21 mouse cellular contexts compared by ENCODE assay signal in the genomic region with DNA sequence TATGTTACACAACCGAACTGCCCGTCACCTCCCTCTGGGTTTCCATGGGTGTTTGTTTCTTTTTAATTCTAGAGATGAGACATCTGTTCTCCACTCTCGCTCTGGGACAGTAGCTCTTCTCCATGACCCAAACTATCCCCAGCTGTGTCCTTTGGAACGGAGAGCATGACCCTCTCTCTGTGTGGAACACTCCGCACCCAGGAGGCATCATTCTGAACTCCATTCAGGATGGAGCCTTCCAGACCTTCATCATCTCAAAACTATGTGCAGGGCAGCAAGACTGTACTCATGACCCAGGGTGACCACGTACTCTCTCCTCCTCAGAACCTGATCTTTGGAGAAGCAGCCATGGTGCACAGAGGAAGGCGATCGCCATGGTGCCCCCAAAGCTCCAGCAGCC.
DNase-seq lines count a peak whose midpoint lies in the region; ATAC-seq and TF ChIP-seq lines count a peak whose summit lies in the region.
"Had no signal": no experiment of that assay in that cellular context is flagged by ENCODE, and none has a peak within 500 bp of the region (broad histone marks: within the 10 kb centered on the region; RNA-seq: fewer than 3 reads in every experiment).

No protein-coding gene starts in this region.

- H3K9me3 ChIP-seq in lung, postnatal 0 days (ENCODE audit: low read length) = no peaks in the 10 kb centered on the region
- H3K9me3 ChIP-seq in hindbrain, postnatal 0 days (ENCODE audit: low read length) = no peaks in the 10 kb centered on the region
- H3K9me3 ChIP-seq: embryonic facial prominence, embryonic 13.5 days; midbrain, embryonic 12.5 days; neural tube, embryonic 12.5 days had no signal

- H3K4me3 ChIP-seq in gastrocnemius, adult 2 months = no peak overlapping the region
- no peak overlapping the region for H3K4me3 ChIP-seq in lung, postnatal 0 days (ENCODE audit: low read depth, low read length)
- no peak overlapping the region for H3K4me3 ChIP-seq in hindbrain, postnatal 0 days (ENCODE audit: low read length)
- H3K4me3 ChIP-seq: embryonic facial prominence, embryonic 13.5 days; midbrain, embryonic 12.5 days; neural tube, embryonic 12.5 days had no signal

- no peak overlapping the region for H3K4me2 ChIP-seq in lung, postnatal 0 days (replicated peaks; ENCODE audit: low read depth, low read length)
- H3K4me2 ChIP-seq in hindbrain, postnatal 0 days (ENCODE audit: low read depth, low read length) = no peak overlapping the region
- H3K4me2 ChIP-seq: embryonic facial prominence, embryonic 13.5 days; liver, embryonic 11.5 days; midbrain, embryonic 12.5 days; neural tube, embryonic 12.5 days had no signal

- peak overlapping the region; percentile 80 for H3K27ac ChIP-seq in gastrocnemius, adult 2 months
- H3K27ac ChIP-seq in lung, postnatal 0 days (ENCODE audit: low read length) = no peak overlapping the region
- no peak overlapping the region for H3K27ac ChIP-seq in hindbrain, postnatal 0 days
- H3K27ac ChIP-seq: embryonic facial prominence, embryonic 13.5 days; kidney, postnatal 0 days; midbrain, embryonic 12.5 days; neural tube, embryonic 12.5 days had no signal

- no peak for TF ChIP-seq CTCF in gastrocnemius, adult 2 months (IDR thresholded peaks at IDR 0.05)
- TF ChIP-seq CTCF in lung, postnatal 0 days (IDR thresholded peaks at IDR 0.05) = no peak
- no peak for TF ChIP-seq CTCF in hindbrain, postnatal 0 days (IDR thresholded peaks at IDR 0.05; ENCODE audit: low read depth)

- H3K36me3 ChIP-seq in lung, postnatal 0 days (ENCODE audit: insufficient read depth, low read length) = no peaks in the 10 kb centered on the region
- no peaks in the 10 kb centered on the region for H3K36me3 ChIP-seq in hindbrain, postnatal 0 days (ENCODE audit: insufficient read depth, low read length)
- H3K36me3 ChIP-seq: embryonic facial prominence, embryonic 13.5 days; G1E; midbrain, embryonic 12.5 days; neural tube, embryonic 12.5 days had no signal

- H3K4me1 ChIP-seq in lung, postnatal 0 days (ENCODE audit: insufficient read depth, low read depth, low read length) = no peaks in the 10 kb centered on the region
- H3K4me1 ChIP-seq in hindbrain, postnatal 0 days (ENCODE audit: insufficient read depth, low read length) = no peaks in the 10 kb centered on the region

- H3K9ac ChIP-seq in lung, postnatal 0 days (replicated peaks; ENCODE audit: low read depth) = no peak overlapping the region
- no peak overlapping the region for H3K9ac ChIP-seq in hindbrain, postnatal 0 days (replicated peaks; ENCODE audit: low read length)
- H3K9ac ChIP-seq: embryonic facial prominence, embryonic 13.5 days; forebrain, postnatal 0 days; midbrain, embryonic 12.5 days; neural tube, embryonic 12.5 days had no signal

- H3K27me3 ChIP-seq in lung, postnatal 0 days (replicated peaks; ENCODE audit: insufficient read depth, low read length) = no peaks in the 10 kb centered on the region
- H3K27me3 ChIP-seq in hindbrain, postnatal 0 days (ENCODE audit: insufficient read depth, low read length) = no peaks in the 10 kb centered on the region
- H3K27me3 ChIP-seq: embryonic facial prominence, embryonic 13.5 days; midbrain, embryonic 12.5 days; neural tube, embryonic 12.5 days had no signal

- no peak for TF ChIP-seq EP300 in lung, postnatal 0 days (IDR thresholded peaks at IDR 0.05)

- no peak for ATAC-seq in lung, postnatal 0 days
- ATAC-seq in hindbrain, postnatal 0 days = no peak
- ATAC-seq: forebrain, postnatal 0 days; hindbrain, embryonic 16.5 days had no signal

- intact Hi-C loops in gastrocnemius, adult 2 months (cut with DNase I) = no loop called here
- intact Hi-C loops in gastrocnemius, postnatal 36 days (cut with DNase I) = no loop called here

- 70% methylated on average over 8 of the region's 8 CpGs for WGBS in lung, postnatal 0 days
- 85% methylated on average over 8 of the region's 8 CpGs for WGBS in hindbrain, postnatal 0 days

- DNase-seq in gastrocnemius, adult 2 months = peak; percentile 72
- DNase-seq in gastrocnemius, postnatal 4 days (ENCODE audit: low spot score in 2 of 2) = no peak
- peak; percentile 26 for DNase-seq in lung, postnatal 0 days (ENCODE audit: low spot score)
- DNase-seq in lung, postnatal 4 days = no peak
- peak; percentile 48 to 54 for DNase-seq in gastrocnemius, postnatal 36 days
- peak; percentile 89 for DNase-seq in skeletal muscle tissue, adult 2 months (ENCODE audit: low read depth, low spot score)
- DNase-seq in hindbrain, postnatal 0 days (ENCODE audit: low spot score) = no peak
- DNase-seq in frontal cortex, postnatal 25 days (ENCODE audit: low spot score in 2 of 2) = no peak
- DNase-seq: adrenal gland, postnatal 14 days; cerebellum, adult 11 months; cerebellum, postnatal 14 days; forebrain, postnatal 0 days; kidney, adult 11 months; right cerebral cortex, adult 18-20 months had no signal

Comparison
In these comparisons a context has a peak if more than half of its experiments do, and no peak if none do; other contexts are left out.
1. DNase-seq: peak in gastrocnemius, adult 2 months (single experiment), lung, postnatal 0 days (single experiment), gastrocnemius, postnatal 36 days (2 of 2) and skeletal muscle tissue, adult 2 months (single experiment); none in gastrocnemius, postnatal 4 days (0 of 2), lung, postnatal 4 days (0 of 2), hindbrain, postnatal 0 days (single experiment) and frontal cortex, postnatal 25 days (0 of 2).